Mouse (Mus musculus): Measurements from ENCODE around the gene Shroom3.

The Shroom3 gene

DNA sequence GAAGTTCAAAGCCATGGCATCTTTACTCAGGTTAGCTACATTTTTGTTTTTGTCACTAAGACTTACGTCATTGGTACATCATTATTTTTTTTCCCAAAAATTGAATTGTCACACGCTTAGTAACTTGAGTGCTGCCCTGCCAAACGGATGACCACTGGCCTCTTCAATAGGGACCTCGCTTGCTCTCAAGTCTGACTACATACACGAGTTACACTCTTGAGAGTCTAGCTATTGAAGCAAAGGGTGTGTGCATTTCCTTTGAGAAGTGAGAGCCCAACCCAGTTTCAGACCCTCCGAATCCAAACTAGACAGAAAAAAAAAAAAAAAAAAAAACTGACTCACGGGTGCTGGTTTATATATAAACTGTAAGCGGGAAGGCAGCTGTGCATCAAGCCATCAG lies 286.2 kb downstream of the Shroom3 start:
- DNase-seq (ENCODE audit: low spot score in 2 of 2): no peak

DNA sequence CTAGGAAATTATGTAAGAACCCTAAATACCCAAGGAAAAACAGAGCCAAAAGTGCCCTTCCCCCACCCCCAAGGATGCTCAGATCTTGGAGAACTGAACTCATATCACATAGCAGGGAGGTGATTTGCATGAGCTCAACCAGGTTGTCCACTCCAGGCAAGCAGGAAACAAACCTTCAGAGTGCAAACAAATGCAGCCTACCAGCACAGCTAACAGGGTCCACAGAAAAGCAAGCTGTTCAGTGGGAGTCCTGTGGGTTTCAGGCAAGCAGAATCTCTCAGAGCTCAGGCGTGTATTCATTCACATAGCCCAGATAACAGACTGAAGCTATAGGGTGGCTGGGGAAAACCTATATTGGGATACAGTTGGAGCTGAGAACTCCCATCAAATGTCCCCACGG lies 286.7 kb downstream of the Shroom3 start:
- no peak for DNase-seq (ENCODE audit: low spot score in 2 of 2)

DNA sequence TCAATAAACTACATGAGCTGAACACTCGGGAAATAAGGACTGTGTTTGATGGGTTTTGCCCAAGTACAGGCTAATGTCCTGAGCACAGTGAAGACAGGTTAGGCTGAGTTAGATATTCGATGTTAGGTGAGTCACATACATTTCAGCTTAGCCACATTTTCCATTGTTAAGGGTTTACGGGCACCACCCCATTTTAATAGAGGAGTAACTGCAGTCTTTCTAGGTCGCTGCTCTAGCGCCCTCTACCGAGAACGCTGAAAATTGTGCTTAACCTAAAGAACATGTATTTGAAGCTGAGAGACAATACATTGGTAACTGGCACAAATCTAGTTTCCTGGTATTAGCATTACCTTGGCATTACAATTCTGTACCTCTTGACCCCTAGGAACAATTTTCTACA lies 287.2 kb downstream of the Shroom3 start:
- no peak for DNase-seq (ENCODE audit: low spot score in 2 of 2)

DNA sequence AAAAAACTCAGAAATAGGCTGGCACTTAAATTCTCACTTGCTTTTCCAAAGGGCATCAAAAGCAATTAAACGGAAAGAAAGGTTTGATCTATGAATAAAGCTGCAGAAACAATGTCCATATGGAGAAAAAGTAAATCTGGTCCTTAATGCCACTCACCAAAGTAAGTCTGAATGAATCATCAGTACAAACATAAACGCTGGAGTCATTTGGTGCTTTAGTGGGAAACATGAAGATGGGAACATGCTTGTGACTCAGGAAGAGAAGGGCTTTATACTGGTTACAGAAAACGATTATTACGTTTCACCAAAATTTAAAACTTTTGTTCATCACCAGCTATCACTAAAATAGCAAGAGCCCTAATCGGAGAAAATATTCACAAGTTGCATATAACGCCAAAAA lies 297.2 kb downstream of the Shroom3 start:
- no peak for DNase-seq (ENCODE audit: low spot score in 2 of 2)

DNA sequence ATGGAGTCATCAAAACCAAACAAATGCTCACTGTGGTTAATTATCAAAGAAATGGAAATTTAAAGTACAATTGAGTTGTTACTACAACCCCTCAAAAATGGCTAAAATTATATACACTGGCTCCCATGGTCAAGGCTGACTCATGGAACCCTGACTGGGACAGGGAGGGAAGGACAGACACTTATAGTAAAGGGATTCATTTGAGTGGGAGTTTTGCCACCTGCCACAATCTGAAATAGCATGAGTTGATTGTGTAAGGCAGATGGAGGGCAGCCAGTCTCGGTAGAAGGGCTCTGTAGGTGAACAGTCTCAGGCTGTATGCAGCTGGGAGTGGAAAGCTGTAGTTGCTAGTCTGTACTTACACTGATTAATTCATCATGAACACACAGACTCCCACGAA lies 297.6 kb downstream of the Shroom3 start:
- no peak for DNase-seq (ENCODE audit: low spot score in 2 of 2)

DNA sequence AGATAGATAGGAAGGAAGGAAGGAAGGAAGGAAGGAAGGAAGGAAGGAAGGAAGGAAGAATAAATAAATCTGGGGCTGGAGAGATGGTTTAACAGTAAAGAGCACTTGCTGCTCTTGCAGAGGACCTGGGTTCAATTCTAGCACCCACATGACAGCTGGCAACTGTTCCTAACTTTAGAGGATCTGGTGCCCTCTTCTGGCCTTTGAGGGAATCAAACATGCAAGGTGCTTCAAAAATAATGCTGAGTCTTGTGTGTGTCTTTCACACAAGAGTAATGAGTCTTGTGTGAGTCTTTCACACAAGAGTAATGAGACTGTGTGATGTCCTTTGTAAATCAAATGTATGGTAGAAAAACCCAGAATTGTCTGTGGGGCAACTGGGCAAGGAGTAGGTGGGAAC lies 299.4 kb downstream of the Shroom3 start:
- no peak for DNase-seq (ENCODE audit: low spot score in 2 of 2)

DNA sequence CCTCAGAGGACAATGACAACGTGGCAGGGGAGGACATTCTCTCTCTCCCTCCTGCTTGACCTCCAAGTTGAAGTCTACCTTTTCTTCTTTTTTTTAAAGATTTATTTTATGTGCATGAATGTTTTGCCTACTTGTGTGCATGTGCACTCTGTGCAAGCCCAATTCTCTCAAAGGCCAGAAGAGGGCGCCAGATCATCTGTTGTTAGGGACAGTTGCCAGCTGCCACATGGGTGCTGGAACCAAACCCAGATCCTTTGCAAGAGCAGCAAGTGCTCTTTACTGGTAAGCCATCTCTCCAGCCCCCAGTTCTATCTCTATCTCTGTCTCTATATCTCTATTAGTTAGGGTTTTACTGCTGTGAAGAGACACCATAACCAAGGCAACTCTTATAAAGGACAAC lies 300.7 kb downstream of the Shroom3 start:
- DNase-seq (ENCODE audit: low spot score in 2 of 2): no peak

DNA sequence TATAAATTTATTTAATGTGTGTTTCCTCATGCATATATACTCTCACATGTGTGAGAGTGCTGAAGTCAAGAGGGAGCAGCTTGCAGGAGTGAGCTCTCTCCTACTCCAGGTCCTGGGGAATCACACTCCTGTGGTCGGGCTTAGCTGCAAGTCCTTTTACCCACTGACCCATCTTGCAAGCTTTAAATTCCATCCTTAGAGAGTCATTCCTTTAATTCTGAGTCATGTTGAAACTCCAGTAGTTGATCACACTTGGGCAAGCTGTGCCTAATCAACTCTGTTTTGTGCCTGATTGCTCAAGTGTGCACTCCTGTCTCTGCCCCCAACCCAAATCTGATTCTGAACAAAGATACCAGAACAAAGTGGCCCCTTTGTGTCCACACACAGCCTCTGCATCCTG lies 301.5 kb downstream of the Shroom3 start:
- DNase-seq (ENCODE audit: low spot score in 2 of 2): no peak

DNA sequence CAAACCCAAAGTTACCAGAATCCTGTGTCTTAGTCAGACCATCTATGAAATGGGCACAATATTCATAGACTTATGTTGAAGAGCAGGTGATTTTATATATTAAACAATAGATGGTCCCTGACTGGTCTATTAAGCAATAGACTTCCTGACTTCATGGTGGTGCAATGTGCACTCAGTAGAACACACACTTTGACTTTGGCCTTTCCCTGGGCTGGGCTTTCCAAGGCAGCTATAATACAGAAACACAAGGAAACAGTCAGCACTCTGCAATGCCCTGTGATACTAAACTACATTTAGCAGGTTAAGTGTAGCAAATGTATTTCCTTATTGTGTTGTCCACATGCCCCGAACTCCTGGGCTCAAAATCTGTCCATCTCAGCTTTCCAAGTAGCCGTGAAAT lies 302.2 kb downstream of the Shroom3 start:
- DNase-seq (ENCODE audit: low spot score in 2 of 2): no peak

DNA sequence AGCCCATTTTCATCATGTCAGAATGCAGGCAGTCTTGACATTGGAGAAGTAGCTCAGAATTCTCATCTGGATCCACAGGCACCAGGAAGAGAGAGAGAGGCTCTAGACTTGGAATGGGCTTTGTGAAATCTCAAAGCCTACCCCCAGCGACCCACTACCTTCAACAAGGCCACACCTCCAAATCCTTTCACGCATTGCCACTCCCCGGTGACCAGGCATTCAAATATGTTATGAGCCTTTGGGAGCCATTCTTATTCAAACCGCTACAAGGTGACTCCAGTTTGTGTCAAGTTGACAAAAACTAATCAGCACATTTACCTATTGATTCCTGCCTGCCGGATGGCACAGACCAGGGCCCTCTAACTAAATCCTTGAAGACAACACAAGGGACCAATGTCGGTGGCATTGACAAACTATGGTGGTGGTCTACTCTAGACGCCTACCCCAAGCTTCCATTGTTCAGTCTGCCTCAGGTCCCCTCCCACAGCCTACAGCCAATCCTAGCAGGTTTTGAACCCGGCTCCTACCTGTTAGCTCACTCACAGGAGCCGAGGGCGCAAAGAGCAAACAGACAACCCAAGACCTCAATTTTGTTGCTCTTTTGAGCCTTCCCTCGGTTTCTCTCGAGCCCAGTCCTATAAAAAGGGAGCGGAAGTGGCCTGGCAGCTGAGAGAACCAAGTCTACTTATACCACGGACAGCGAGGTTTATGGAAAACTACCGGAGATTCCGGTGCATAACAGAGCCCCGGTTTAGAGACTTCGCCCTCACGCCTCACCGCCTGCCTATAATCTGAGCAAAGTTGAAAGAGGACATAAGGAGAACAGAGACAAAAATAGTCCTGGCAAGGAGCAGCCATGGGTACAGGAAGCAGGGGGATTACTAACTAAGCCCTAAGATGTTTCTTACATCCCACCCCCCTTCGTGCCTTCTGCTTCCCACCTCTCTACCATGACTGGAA lies 303.7 kb downstream of the Shroom3 start:
- no peak for DNase-seq (ENCODE audit: low spot score in 2 of 2)

DNA sequence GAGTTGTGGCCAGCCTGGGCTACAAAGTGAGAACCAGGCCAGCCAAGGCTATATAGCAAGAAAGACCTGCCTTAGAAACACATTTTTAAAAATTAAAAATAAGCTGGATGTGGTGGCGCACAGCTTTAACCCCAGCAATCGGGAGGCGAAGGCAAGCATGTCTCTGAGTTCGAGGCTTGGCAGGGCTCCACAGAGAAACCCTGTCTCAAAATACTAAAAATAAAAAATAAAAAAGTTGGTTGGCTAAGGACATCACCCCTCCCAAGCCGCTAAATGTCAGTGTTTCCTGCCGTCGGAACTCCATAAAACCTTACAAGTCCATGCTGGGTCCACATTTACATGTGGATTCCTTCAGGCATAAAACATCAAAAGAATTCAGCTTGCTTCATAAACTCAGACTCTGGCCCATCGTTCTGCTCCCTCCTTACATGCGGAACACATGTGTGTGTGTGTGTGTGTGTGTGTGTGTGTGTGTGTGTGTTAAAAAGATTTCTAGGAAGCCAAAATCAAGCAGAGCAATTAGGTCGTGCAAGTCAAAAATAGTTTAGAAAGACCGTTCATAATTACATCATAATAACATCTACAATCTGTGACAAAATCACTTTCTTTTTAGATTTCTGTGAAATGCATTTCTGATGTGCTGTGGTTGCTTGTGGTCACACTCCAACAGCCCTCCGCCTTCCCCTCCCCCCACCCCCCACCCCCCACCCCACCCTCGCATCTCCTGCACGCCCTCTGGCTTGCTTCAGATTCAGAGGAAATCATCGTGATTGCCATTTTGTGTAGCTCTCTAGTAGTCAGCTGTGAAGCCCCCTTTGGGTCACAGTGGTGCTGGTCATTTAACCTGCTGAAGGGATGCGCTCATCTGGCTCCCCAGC lies 304.9 kb downstream of the Shroom3 start:
- DNase-seq (ENCODE audit: low spot score in 2 of 2): no peak

DNA sequence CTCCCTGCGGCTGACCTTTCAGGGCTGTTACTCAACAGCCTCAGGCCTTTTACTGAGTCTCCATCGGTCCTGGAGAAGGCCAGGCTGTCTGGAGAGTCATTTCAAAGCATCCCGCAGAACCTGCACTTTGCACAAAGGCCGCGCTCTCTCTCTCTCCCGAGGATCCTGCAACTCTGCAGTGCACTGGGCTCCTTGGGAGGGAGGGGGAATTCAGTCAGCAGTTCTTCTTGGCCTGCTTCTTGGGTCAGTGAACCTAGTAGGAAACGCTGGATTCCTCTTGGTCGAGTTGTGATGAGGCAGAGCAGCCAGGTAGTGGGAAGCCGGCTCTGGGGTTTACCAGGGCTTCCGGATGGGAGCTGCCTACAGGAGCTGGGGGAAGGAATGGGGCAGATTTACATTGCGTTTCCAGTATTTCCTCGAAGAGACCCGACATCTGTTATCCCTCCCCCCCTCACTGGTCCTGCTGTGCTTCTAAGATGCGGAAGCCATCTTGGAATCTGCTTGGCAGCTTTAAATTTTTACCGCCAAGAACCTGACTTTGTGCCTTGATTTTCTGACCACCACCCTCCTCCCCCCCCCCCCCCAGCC lies 305.6 kb downstream of the Shroom3 start:
- DNase-seq (ENCODE audit: low spot score in 2 of 2): no peak

DNA sequence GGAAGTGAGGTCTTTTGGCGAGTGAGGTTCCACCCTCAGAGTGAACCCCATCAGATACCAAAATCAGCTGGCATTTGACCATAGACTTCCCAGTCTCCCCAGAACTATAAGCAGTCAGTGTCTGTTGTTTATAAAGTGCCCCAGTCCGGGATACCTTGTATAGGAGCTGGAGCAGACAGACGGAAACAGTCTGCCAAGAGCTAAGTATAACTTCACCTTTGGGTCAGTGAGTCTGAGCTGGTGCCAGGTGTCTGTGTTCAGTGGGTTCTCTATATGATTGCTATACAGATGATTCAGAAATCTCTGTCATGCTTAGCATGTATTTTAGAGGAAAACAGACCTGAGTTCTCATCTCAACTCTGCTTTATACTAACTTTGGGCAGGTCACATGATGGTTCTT lies 308.9 kb downstream of the Shroom3 start:
- no peak for DNase-seq (ENCODE audit: low spot score in 2 of 2)

DNA sequence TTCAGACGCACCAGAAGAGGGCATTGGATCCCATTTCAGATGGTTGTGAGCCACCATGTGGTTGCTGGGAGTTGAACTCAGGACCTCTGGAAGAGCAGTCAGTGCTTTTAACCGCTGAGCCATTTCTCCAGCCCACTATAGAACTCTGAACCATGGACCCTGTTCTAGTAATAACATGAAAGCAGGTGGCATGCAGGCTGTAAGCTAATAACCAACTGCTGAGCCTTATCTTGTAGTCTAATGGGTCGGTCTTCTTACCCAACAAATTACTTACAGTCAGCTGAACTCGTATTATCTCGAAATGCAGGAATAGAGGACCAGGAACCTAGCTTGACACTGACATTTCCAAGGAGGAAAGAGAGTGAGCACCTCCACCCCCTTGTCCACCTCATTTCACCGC lies 311.1 kb downstream of the Shroom3 start:
- DNase-seq (ENCODE audit: low spot score in 2 of 2): no peak

DNA sequence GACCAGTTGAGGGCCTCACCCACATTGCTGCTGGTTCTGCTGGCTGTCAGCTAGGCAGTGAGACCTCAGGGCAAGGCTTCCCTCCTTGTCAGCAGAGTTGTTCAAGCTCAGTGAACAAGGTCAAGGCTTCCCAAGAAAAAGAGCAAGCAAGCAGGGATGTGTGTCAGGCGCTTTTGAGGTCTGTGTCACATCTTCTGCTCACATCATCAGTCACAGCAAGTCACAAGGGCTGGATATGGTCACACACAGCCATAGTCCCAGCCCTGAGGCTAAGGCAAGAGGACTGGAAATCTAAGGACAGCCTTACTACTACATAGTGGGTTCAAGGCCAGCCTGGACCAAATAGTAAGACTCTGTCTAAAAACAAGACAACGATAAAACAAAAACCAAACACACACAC lies 311.6 kb downstream of the Shroom3 start:
- DNase-seq (ENCODE audit: low spot score in 2 of 2): no peak

DNA sequence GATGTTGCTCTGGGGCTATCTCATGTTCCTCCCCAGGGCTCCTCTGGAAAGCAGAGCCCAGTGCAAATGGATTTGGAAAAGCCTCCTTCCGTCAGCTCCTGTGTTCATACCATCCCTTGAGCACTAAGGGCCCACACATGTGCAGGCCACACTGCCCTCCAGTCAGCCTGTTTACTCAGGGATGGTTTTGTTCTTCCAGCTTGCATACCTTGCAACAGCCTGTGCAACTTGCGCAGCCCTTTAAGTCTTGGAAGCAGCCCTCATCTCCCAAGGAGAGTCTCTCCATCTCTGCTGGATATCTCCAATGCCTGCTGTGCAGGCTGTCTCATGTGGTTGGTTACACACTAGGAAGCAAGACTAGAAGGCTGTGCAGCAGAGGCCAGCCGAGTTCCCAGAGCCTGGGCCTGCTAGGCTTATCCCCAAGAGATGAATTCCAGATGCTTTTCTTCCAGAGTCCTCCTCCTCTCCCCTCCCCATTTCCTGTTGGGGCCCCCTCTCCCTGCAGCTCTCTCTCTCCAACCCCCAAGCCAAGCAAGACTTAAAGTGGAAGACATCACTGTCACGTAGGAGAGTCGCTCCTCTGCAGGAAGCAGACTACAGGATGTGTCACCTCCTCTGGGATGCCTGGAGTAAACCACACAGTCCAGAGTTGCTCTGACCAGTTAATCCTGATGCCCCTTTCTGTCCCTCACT lies 314.3 kb downstream of the Shroom3 start:
- no peak for DNase-seq (ENCODE audit: low spot score in 2 of 2)

DNA sequence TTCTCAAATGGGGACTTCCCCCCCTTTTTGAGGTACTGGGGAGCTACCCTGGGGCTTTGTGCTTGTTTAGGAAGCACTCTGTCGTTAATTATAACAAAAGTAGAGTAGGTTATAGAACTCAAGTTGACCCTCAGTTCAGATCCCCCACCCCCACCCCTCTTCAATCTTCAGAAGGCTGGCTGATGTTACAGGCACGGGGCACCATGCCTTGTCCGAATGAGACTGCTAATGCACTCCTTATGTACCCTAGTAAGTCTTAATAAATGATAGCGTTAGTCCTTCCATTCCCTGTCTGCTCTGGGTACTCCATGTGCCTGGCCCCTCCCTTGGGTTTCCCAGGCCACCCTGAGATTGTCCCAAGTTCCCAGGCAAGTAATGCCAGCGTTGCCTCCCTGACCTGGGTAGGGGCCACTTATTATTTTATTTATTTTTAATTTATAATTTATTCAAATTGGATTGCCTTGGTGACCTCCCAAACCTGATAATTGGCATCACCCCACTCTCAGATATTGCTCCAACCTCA lies 315.3 kb downstream of the Shroom3 start:
- DNase-seq (ENCODE audit: low spot score in 2 of 2): no peak

DNA sequence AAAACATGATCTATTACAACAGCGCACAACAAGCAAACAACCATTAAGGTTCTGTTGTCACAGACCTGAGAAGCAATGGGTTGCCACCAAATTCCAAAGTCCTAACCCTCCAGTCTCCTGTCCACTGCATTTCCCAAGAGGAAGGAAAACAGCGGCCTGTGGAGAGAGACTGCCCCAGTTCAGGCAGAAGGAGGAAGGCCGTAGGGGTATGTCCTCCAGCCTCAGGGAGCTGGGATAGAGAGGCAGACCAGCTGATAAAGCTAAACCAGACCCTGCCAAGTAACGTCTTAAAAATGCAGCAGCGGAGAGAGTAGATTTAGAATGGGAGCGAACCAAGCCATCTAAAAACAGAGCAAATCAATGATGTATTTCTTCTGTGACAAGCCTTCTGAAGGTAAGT lies 316.8 kb downstream of the Shroom3 start:
- DNase-seq (ENCODE audit: low spot score in 2 of 2): no peak

DNA sequence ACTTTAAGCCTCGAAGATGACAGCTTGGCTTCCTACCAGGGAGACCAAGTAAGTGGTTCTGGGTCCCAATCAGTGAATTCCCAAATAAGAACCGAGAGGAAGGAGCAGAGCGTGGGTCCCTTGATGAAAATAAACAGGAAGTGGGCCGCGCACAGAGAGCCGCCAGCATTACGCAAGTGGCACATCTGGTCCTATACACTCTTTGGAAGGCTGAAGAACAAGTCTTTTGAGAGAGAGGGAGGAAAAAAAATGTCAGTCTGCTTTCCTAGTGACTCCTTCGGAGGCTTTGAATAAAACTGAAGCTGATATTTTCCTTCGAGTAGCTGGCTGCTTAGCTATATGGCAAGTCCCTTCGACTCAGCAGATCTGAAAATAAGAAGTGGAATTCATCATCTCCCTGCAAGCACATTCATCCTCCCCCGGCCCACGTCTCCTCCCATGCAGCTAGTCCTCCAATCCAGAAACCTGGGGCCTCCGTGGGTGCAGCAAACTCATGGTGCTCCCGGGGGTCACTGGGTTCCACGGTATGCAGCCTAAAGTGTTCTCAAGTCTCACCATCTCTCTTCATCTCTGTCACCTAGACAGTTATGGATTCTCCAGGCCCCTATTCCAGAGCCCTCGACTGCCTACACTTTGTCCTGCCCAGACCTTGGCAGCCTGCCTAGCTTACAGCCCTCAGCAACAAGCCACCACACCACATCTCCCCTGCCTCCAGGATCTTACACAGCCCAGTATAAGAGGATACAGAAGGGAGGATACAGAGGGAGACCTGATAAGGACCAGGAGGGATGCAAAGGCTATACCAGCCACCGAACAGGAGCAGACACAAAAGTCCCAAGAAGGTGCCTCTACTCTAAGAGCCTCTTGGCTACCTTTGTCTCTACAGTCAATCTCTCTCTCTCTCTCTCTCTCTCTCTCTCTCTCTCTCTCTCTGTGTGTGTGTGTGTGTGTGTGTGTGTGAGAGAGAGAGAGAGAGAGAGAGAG lies 317.8 kb downstream of the Shroom3 start:
- peak; percentile 40 to 65 for DNase-seq (ENCODE audit: low spot score in 2 of 2)

DNA sequence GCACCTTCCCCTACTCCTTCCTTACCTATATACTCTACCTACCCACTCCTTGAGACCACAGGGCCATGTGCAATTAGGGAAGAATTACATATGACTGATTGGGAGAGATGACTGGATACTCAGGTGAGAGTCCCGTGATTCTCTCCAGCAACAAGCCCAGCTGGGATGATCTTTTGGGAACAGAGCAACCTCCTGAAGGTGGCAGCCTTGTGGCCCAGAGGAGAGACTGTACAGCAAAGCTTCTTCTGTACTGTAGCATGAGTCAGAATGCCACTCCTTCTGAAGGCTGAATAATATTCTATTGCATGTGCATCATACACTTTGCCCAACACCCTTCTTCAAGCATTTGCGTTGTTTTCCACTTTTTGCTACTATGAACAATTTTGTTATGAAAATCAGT lies 319.4 kb downstream of the Shroom3 start:
- DNase-seq (ENCODE audit: low spot score in 2 of 2): no peak
